Mouse (Mus musculus): ENCODE results near the gene Crp. TPM values are rescaled to one million over a fixed set of nuclear protein-coding genes. Genes with fewer than 3 reads are reported as not detected.

Crp gene
- polyA plus RNA-seq, 1 experiment from 2014 or later: 0.14 TPM

GRCm38 (mm10) chr1:172785886-172786285 is 88.0 kb downstream of the Crp start:
- H3K4me1 ChIP-seq (replicated peaks; ENCODE audit: control insufficient read depth, insufficient read depth, low read length): no peaks in the 10 kb centered on the region
- no peaks in the 10 kb centered on the region for H3K27me3 ChIP-seq (ENCODE audit: control insufficient read depth, insufficient read depth, low read depth, low read length)
- no peak overlapping the region for H3K9ac ChIP-seq (ENCODE audit: low read length)
- ATAC-seq (ENCODE audit: low read depth): no peak
- no peak overlapping the region for H3K4me3 ChIP-seq (ENCODE audit: low read length)
- WGBS: 8% methylated on average over 1 of the region's 1 CpGs
- no peak overlapping the region for H3K27ac ChIP-seq (ENCODE audit: low read length)
- no peaks in the 10 kb centered on the region for H3K36me3 ChIP-seq (ENCODE audit: control insufficient read depth, insufficient read depth, low read length)
- H3K9me3 ChIP-seq (ENCODE audit: control insufficient read depth, low read length): no peaks in the 10 kb centered on the region
- no peak overlapping the region for H3K4me2 ChIP-seq (ENCODE audit: low read depth, low read length)

DNA sequence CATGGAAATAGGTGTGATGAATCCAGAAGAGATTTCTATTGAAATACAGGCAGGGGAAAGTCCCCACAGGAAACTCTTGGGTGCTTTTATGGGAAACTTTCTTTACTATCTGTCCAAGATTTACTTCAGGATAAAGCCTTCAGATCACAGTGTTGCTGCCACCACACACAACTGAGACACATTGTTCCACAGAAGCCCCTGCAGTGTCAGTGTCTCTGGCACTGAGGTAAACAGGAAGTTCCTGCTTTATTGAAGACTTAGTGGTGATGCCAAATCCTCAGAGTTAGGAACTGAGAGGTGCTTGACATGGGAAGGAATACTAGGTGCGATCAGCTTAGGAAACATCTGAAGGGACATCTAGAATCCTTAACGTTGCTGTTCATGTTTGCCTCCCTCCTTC is 131.1 kb downstream of the Crp start:
- ATAC-seq (ENCODE audit: low read depth): no peak
- Histone ChIP-seq H3K4me1 (replicated peaks; ENCODE audit: control insufficient read depth, insufficient read depth, low read length) (no peaks in the 10 kb centered on the region), H3K4me3 (ENCODE audit: low read length) (no peak overlapping the region), H3K9ac (ENCODE audit: low read length) (no peak overlapping the region), H3K4me2 (ENCODE audit: low read depth, low read length) (no peak overlapping the region), H3K36me3 (ENCODE audit: control insufficient read depth, insufficient read depth, low read length) (no peaks in the 10 kb centered on the region), H3K27ac (ENCODE audit: low read length) (no peak overlapping the region), H3K27me3 (ENCODE audit: control insufficient read depth, insufficient read depth, low read depth, low read length) (no peaks in the 10 kb centered on the region), H3K9me3 (ENCODE audit: control insufficient read depth, low read length) (no peaks in the 10 kb centered on the region)
- WGBS: 78% methylated on average over 2 of the region's 2 CpGs

DNA sequence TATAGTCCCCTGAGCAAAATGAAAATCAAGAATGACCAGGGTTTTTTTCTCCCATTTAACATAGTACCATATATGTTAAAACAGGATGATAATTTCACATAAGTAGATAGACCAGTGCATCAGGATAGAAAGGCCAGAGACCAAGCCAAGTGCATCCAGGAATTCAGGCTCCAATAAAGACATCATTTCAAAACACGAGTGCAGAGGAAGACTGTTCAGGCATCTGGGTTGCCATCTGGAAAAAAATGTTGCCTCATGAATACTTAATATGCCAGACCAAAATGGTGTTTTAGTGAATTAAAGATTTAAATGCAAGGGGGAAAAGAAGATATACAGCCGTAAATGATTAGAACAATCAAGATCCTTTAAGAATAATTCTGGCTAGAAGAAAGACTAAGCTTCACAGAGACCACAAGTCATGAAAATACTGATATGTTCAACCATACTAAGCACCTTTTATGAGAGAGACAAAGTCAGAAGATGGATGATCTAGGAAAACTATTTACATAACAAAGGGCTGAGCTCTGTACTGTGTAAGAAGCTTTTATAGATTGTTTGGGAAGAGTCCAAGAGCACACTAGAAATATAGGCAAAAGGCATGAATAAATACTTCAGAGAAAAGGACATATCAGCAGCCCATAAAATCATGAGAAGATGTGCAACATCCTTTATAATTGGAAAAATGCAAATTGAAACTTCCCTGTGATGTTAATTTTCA is 149.3 kb downstream of the Crp start:
- Histone ChIP-seq H3K4me1 (replicated peaks; ENCODE audit: control insufficient read depth, insufficient read depth, low read length) (no peaks in the 10 kb centered on the region), H3K27me3 (ENCODE audit: control insufficient read depth, insufficient read depth, low read depth, low read length) (no peaks in the 10 kb centered on the region), H3K4me3 (ENCODE audit: low read length) (no peak overlapping the region), H3K27ac (ENCODE audit: low read length) (no peak overlapping the region), H3K9ac (ENCODE audit: low read length) (no peak overlapping the region), H3K36me3 (ENCODE audit: control insufficient read depth, insufficient read depth, low read length) (no peaks in the 10 kb centered on the region), H3K9me3 (ENCODE audit: control insufficient read depth, low read length) (no peaks in the 10 kb centered on the region), H3K4me2 (ENCODE audit: low read depth, low read length) (no peak overlapping the region)
- ATAC-seq (ENCODE audit: low read depth): no peak
- WGBS: 77% methylated on average over 2 of the region's 2 CpGs

DNA sequence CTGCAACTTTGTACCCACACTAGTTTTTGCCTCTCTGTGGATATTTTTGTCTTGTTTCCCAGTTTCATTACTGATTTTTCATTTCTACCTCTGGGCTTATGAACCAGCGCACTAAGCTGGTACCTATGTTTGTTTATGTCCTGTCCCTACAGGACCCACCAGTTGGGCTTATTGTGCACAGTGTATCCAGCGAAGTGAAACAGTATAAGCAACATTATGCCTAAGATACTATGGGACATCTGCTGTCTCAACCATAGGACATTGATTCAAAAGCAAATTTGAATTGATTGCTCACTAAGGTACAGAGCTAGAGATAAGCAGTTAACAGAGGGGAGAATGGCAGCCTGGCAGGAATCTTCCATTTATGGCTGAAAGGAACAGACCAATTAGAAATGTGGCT is 150.3 kb downstream of the Crp start:
- H3K9me3 ChIP-seq (ENCODE audit: control insufficient read depth, low read length): no peaks in the 10 kb centered on the region
- WGBS: 79% methylated on average over 2 of the region's 2 CpGs
- H3K4me1 ChIP-seq (replicated peaks; ENCODE audit: control insufficient read depth, insufficient read depth, low read length): no peaks in the 10 kb centered on the region
- H3K4me3 ChIP-seq (ENCODE audit: low read length): no peak overlapping the region
- ATAC-seq (ENCODE audit: low read depth): no peak
- no peak overlapping the region for H3K27ac ChIP-seq (ENCODE audit: low read length)
- no peaks in the 10 kb centered on the region for H3K36me3 ChIP-seq (ENCODE audit: control insufficient read depth, insufficient read depth, low read length)
- no peak overlapping the region for H3K9ac ChIP-seq (ENCODE audit: low read length)
- H3K27me3 ChIP-seq (ENCODE audit: control insufficient read depth, insufficient read depth, low read depth, low read length): no peaks in the 10 kb centered on the region
- H3K4me2 ChIP-seq (ENCODE audit: low read depth, low read length): no peak overlapping the region

- H3K27me3 ChIP-seq (ENCODE audit: control insufficient read depth, insufficient read depth, low read depth, low read length): no peaks in the 10 kb centered on the region
- H3K4me3 ChIP-seq (ENCODE audit: low read length): no peak overlapping the region
- no peaks in the 10 kb centered on the region for H3K36me3 ChIP-seq (ENCODE audit: control insufficient read depth, insufficient read depth, low read length)
- no peak overlapping the region for H3K4me2 ChIP-seq (ENCODE audit: low read depth, low read length)
- WGBS: 49% methylated on average over 4 of the region's 4 CpGs
- no peaks in the 10 kb centered on the region for H3K4me1 ChIP-seq (replicated peaks; ENCODE audit: control insufficient read depth, insufficient read depth, low read length)
- H3K9ac ChIP-seq (ENCODE audit: low read length): no peak overlapping the region
- 0 out of 2 replicates have a peak, but pooled peaks have one; percentile 31 for ATAC-seq (ENCODE audit: low read depth)
- no peak overlapping the region for H3K27ac ChIP-seq (ENCODE audit: low read length)
- no peaks in the 10 kb centered on the region for H3K9me3 ChIP-seq (ENCODE audit: control insufficient read depth, low read length)
These were observed 177.4 kb downstream of the Crp start for GRCm38 (mm10) chr1:172875265-172875664.

- Histone ChIP-seq H3K4me2 (ENCODE audit: low read depth, low read length) (no peak overlapping the region), H3K27me3 (ENCODE audit: control insufficient read depth, insufficient read depth, low read depth, low read length) (no peaks in the 10 kb centered on the region), H3K4me1 (replicated peaks; ENCODE audit: control insufficient read depth, insufficient read depth, low read length) (no peaks in the 10 kb centered on the region), H3K9me3 (ENCODE audit: control insufficient read depth, low read length) (no peaks in the 10 kb centered on the region), H3K4me3 (ENCODE audit: low read length) (no peak overlapping the region), H3K27ac (ENCODE audit: low read length) (no peak overlapping the region), H3K9ac (ENCODE audit: low read length) (no peak overlapping the region), H3K36me3 (ENCODE audit: control insufficient read depth, insufficient read depth, low read length) (no peaks in the 10 kb centered on the region)
- 52% methylated on average over 1 of the region's 1 CpGs for WGBS
- ATAC-seq (ENCODE audit: low read depth): no peak
These were observed 178.8 kb downstream of the Crp start for GRCm38 (mm10) chr1:172876675-172877074.

Other genes with a start within 250 kb of the Crp start
- gene Slamf9, start 222.7 kb upstream of the Crp start, polyA plus RNA-seq (2015; fragmentation: Nextera tagmentation; extraction: Ambion mirVana): 0.57 and 0.64 TPM in 2 replicates
- gene Igsf9, start 216.3 kb upstream of the Crp start, polyA plus RNA-seq (2015; fragmentation: Nextera tagmentation; extraction: Ambion mirVana): 17.4 and 20.4 TPM in 2 replicates
- 662 and 695 TPM in 2 replicates for gene Tagln2, start 198.0 kb upstream of the Crp start, polyA plus RNA-seq (2015; fragmentation: Nextera tagmentation; extraction: Ambion mirVana)
- 15.4 and 19.2 TPM in 2 replicates for gene Cfap45, start 177.3 kb upstream of the Crp start, polyA plus RNA-seq (2015; fragmentation: Nextera tagmentation; extraction: Ambion mirVana)
- 0.11 and 0.34 TPM in 2 replicates for gene Vsig8, start 142.1 kb upstream of the Crp start, polyA plus RNA-seq (2015; fragmentation: Nextera tagmentation; extraction: Ambion mirVana)
- gene Slamf8, start 107.5 kb upstream of the Crp start, polyA plus RNA-seq (2015; fragmentation: Nextera tagmentation; extraction: Ambion mirVana): 0.21 TPM in 1 of 2 replicates, not detected in the other
- gene Fcrl6, start 95.5 kb upstream of the Crp start, polyA plus RNA-seq (2015; fragmentation: Nextera tagmentation; extraction: Ambion mirVana): not detected in 2 replicates
- 13.5 and 13.7 TPM in 2 replicates for gene Dusp23, start 65.1 kb upstream of the Crp start, polyA plus RNA-seq (2015; fragmentation: Nextera tagmentation; extraction: Ambion mirVana)
- gene Apcs, start 197.0 kb downstream of the Crp start, polyA plus RNA-seq (2015; fragmentation: Nextera tagmentation; extraction: Ambion mirVana): 0.15 and 1.9 TPM in 2 replicates

Data from lung, embryonic 16.5 days (tissue).